Mouse (Mus musculus): ENCODE measurements at regions not wholly inside any gene's neighbourhood (a gene's known extent, or its start where the extent isn't known, plus 50 kb on each side); places are given as distances from the start of the nearest gene placed in this dataset.

DNA sequence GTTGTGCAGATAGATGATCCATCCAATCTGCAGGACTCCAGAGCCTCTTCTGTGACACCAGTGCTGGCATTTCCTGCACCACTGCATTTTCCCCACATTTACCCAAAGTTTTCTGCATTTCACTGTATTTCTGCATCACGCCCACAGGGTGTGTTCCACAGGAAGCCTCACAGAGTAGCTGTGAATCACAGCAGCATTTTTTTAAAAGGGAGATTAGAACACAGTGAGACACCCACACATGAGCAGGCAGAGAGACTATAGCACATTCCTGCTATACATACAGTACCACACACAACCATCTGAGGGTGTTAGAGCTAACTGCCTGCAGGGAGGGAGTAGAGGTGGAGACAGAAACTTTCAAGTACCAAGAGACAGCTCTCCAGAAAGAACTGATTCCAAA is 141.1 kb upstream of the Cops8 start:
- no peak for TF ChIP-seq CTCF (IDR thresholded peaks at IDR 0.05; ENCODE audit: low read depth, low read length)
- no peak for TF ChIP-seq TAL1 (conservative IDR thresholded peaks at IDR 0.05; ENCODE audit: low read depth, low read length)
